Mouse (Mus musculus) megakaryocyte, embryonic 14.5 days (primary cell): ENCODE results near the gene Atp11b.

Experiments
- FLI1 ChIP-seq: IDR thresholded peaks from 2 replicates; pipeline ENCODE4 v1.6.1; 2012; ENCODE audit warnings: low read length, inconsistent platforms, mixed read lengths
- GATA1 ChIP-seq: IDR thresholded peaks from 3 replicates; pipeline ENCODE4 v1.6.1; 2012; ENCODE audit warnings: mixed read lengths, low read length, inconsistent platforms, borderline replicate concordance

DNA sequence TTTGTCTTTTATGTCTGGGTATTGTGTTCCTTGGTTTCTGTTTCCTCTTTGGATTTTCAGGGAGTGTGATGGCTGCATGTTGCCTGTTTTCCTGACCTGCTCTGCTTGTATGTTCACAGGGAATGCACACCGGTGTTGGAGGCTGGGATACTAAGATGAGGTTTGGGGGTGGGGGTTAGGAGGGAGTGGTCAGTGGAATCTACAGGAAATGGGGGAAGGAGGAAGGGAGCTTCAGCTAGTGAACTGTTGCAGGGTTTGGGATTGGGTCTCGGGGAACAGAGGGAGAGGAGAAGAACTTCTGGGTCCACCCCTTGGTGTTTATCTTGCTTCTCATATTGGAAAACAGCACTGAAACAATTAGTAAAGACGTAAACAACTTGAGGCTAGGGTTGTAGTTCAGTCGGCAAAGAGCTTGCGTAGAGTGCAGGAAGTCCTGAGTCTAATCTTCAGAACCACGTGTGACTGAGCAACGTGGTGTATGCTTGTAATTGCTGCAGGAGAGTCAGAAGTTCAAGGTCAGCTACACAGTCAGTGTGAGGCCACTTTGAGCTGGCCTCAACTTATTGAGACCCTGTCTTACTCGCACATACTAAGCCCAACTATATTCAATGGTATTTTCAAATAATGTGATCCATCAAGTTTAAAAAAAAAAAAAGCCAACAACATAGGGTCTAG is 34.2 kb upstream of the Atp11b start:
- no peak for TF ChIP-seq GATA1
- no peak for TF ChIP-seq FLI1
